Mouse (Mus musculus) 3134 (cell line): Measurements from ENCODE around the gene P4ha2.
A peak's percentile ranks its signal among the peaks of the same experiment; 100 is the strongest.

ENCODE experiments used
- DNase-seq: peaks from one replicate; pipeline ENCODE4 v3.0.0-alpha.2; 2011; ENCODE audit warnings: low spot score; ENCODE audit not compliant: insufficient read length; ENCODE audit errors: extremely low read depth

The P4ha2 gene

DNA sequence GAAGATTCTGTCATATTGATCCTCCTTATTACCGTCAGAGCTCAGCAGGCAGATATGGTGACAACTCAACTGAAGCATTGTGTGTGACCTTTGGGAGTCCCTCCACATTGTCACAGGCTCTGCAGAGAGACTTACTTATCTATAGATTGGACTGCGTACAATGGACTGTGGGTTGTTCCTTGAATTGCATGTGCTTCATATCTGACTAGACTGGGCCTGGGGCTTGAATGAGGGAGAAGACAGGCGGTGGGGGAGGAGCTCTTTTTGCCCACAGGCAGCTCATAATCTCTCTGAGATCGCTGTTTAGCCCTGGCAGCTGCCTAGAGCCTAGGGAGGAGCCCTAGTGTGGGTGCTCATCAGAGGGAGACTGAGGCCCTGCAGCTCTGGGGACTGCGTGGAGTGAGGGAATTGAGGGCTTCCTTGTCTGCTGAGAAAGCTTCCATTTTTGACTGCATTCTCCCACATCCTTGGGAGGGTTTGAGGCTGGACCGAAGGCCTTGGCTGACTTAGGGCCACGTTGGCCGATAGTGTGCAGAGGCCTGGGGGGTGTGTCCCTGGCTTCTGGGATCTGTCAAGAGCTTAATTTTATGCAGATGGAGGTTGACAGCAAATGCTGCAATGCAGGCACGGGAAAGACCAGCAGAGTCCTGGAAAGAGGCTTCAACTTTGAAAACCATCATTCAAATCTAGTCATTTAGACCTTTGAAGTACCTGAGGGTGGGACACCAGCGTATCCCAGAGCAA is 3.0 kb downstream of the P4ha2 start:
- DNase-seq = no peak

DNA sequence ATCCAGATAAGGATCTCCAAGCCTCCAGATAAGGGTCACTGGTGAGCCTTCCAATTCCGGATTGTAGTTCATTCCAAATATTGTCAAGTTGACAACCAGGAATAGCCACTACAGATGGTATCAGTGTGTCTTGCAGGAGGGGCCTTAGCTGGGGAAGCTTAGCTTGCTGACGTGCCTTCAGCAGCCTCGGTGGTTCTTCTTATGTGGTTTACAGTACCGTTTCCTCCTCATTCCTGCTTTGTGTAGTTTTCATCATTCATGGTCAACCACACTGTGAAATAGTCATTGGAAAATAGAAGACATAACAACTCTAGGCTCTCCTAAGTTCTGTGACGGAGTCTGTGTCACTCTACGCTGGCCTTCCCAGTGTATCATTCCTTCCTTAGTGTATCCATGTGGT is 5.1 kb downstream of the P4ha2 start:
- DNase-seq = no peak

DNA sequence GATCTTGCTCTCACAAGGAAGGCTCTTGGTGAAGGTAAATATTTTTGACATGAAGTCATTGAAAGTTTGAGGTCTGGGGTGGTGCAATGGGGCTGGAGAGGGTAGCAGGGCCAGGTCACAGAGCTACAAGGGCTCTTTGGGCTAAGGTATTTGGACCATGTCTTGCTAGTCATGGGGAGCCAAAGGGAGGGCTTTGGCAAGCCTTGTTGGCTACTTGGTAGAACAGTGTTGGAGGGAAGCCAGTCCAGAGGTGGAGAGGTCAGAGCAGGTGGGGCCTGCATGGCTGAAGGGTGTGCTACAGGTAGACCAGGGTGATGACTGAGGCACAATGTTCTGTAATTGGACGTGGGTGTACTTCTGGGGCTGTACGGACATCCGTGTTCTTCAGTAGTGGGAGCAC is 6.8 kb downstream of the P4ha2 start:
- peak; percentile 17 for DNase-seq

DNA sequence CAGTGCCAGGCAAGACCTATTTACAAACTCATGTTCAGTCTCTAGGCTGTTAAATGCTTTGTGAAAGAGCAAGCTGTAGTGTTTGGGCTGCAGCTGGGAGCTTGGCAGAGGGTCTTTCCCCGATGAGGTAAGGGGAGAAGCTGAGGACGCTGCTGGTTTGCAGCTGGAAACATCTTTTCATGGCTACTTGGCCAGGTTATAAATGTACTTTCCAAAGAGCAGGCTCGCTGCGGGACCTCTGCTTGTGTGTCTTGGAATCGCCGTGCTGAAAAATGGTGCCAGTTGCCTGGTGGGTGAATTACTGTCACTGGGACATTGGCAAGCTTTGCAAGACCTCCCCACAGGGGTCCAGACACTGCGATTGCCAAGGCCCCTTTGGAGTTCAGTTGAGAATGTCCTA is 7.3 kb downstream of the P4ha2 start:
- DNase-seq = no peak

DNA sequence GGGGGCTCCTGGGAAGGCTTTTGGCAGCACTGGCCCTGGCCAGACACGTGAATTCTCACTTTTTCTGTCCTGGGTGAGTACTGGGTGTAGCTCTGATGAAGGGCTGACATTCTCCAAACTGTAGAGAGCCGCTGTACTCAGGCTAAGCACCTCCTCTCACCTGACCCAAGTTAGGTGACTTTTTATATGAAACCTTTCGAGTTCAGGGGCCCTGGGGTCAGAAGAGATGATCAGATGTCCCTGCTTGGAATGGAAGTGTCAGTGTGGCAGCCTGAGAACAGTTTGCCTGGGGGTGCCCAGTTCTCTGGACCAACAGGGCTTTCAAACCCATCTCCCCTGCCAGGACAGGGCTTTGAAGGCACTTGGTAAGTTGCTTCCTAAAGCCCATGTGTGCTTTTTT is 8.2 kb downstream of the P4ha2 start:
- no peak for DNase-seq

DNA sequence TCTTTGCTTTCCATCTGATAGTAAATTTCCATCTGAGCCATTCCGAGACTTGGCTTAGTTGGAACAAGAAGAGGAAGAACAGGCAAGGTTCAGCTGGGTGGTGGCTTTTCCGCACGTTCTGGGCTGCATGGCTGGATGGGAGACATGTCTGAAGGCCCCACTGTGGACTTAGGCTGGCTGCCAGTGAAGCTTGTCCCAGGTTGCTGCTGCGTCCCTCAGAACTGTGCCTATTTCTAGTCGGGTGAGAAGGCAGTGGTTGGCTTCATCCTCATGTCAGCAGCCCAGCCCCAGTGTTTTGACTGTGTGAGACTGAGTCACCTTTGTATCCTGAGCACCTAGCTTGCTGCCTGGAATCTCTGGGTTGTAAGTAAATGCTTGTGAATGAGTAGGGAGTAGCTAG is 9.0 kb downstream of the P4ha2 start:
- DNase-seq = peak; percentile 24

DNA sequence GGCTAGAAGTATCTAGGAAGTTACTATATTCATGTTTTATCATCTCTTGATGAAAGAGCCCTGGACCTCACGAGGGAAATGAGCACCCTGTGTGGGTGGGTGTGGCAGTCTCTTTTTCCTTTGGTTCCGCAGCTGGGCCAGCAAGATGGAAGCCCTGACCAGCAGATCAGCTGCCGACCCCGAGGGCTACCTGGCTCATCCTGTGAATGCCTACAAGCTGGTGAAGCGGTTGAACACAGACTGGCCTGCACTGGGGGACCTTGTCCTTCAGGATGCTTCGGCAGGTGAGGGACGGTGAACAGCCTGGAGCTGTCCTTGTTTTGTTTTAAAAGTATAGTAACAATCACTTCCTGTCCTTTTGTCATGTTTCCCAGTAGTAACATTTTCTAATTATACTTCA is 11.4 kb downstream of the P4ha2 start:
- no peak for DNase-seq

DNA sequence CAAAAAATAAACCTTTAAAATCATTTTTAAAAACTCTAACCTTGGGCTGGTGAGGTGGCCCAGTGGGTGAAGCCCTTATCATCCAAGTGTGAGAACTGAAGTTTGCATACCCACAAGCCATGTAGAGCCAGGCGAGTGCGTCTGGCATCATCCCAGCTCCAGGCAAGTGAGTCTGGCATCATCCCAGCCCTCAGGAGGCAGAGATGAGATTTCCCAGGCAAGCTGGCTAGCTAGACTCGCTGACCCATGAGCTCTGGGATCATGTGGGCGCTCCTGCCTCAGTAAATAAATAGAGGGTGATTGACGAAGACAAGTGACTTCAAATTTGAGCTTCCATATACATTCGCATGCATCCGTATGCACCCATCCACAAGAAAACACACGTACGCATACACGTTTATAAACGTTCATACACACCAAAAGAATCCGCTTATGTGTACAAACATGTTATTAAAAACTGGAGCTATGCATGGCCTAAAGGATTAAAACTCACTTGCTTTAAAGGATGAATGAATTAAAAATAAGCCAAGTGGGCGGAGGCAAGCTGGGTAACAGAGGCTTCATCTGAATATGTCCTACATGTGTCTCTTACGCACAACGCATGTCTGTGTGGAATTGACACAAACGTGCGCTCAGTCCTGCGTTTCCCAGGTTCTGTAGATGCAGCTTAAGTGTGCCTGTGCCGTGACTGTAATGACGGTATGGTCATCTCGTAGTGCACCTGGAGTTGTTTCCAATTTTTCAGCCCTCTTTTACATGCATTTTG is 12.3 kb downstream of the P4ha2 start:
- DNase-seq = no peak

DNA sequence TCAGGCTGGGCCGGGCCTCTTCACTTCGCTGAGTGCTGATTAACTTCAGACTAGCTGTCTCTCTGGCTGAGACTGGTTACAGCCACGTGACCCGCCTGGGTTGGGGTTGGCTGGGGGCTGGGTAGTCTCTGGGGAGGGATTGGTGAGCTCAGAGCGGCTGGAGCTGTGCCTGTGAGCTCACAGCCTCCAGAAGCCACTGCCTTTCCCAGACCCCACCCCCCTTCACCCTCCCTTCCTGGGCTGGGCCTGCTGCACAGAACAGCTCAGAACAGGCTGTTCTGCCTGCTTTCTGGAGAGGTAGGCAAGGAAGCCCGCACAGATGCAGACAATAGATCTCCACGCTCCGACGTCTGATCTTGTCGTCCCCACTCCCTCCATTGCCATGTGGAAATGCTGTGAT is 13.0 kb downstream of the P4ha2 start:
- peak; percentile 94 for DNase-seq

DNA sequence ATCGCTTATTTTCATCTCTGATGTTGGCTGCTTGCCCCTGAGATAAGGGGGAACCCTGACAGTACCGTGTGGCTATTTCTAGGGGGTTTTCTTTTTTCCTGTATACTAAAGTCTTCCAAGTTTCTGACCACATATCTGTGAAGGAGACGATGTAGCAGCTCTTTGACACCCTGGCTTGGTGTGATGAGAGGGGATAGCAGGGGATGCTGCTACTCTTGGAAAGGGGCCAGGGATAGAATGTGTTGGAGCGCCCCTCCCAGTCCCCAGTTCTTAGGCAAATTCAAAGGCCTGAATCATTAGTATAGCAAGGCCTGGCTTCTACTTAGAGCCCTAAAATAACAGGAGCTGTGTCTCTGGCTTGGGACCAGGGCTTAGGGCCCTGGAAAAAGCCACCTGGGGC is 13.5 kb downstream of the P4ha2 start:
- DNase-seq = no peak

DNA sequence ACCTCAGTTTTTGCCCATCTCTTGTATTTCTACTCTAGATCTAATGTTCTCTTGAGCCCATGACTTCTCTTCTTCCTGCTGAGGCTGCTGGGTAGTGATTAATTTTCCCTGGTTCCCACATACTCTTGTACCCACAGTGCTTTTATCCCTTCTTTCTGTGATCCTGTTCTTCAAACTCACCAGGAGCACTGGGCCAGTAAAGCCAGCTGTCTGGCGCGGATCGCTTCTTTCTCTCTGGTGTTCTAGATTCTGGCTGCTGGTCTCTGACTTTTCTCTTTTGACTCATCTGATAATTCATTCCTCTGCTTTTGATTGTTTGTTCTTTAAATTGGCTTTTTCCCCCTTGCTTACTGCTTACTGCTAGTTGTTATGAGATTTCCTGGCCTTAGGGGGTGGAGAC is 14.9 kb downstream of the P4ha2 start:
- DNase-seq = no peak

DNA sequence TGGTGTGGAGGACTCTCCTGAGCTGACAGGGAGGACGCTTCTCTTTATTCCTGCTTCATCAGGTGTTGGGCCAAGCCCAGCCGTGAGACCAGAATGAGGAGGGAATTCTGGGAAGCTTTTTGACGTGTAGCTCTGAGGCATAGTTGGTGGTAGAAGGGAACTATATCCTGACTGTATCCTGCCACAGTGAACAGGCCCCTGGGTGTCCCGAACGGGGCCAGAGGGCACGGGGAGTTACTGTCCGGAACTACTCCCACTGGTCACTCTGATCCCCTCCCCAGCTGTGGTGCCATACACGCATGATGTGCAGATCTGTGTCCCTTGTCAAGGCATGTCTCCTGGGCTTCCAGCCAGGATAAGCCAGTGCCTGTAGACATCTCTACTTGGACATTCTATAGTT is 15.4 kb downstream of the P4ha2 start:
- DNase-seq = no peak

DNA sequence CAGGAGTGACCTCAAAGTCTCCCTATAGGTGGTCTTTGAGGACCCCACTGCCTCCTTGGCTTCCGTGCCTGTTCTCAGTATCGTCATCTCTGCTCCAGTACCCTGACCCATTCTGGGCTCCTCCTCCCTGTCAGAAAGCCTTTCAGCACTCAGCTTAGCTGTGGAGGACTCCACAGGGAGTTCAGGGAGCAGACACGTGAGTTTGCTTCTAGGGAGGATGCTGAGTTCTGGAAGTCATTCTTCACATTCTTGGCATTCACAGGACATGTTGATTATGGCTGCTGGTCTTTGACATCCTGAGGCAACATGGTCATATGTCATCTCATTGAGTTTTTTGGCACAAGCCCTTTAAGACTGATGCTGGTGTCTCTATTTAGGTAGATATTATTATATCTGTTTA is 16.0 kb downstream of the P4ha2 start:
- DNase-seq = no peak

DNA sequence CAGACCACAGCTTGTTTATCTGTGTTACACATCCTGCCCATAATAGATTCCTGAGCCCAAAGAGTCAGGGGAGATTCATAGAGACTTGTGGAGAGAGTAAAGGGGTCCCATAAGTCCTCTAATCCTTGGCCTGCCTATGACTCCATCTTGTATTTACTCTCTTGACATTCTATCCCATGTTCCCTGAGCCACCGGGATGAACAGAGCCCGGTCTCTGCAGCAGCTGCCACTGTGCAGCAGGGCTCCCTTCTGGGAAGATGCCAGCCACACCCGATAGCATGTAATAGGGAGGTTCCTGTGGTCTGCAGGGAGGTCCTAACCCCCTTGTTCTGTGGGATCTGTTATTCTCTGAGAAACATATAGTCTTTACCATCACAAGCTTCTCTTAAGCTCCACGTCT is 16.5 kb downstream of the P4ha2 start:
- no peak for DNase-seq

DNA sequence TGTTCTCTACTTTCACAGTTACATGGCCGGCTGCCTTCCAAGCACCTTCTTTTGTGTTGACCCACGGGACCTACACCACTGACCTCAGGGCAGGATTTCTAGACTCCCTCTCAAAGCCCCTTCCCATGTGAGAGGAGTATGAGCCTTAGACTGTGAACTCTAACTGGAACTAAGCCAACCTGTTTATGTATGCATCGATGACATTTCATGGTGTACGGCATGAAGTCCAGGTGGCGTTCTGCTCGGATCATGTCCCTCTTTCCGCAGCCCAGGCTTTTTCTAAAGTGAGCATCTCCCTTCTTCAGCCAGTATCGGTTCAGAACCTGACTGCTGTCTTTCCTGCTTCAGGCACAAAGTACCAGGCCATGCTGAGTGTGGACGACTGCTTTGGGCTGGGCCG is 17.2 kb downstream of the P4ha2 start:
- DNase-seq = no peak

DNA sequence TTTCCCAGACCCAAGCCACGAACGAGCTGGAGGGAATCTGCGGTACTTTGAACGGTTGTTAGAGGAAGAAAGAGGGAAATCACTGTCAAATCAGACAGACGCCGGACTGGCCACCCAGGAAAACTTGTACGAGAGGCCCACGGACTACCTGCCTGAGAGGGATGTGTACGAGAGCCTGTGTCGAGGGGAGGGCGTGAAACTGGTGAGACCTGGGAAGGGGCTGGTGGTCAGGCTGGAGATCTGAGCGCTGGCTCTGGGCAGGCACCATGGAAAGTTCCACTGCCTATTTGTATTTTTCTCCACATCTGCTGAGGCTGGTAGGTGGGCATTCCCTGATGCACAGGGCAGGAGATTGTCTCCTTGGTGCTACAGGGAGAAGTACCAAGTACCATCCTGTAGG is 19.2 kb downstream of the P4ha2 start:
- no peak for DNase-seq

DNA sequence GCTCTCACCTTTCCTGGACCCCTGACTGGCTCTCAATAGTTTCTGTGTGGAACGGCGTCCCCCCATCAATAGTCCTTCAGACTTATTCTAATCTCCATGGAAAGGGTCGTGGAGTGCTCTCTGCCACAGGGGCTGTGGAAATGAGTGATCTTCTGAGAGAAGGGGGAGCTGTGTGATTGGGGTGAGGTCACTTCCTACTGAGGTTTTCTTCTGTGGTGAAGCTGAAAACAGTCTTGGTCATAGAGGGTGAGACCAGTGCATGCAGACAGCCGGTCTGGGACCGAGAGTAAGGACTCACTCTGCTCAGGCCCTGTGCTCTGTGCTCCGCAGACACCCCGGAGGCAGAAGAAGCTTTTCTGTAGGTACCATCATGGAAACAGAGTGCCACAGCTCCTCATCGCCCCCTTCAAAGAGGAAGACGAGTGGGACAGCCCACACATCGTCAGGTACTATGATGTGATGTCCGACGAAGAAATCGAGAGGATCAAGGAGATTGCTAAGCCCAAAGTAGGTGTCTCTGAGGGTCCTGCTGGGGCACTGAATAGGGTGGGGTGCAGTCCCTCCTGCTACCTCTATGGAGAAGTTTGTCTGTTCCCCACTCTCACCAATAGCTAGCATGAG is 20.0 kb downstream of the P4ha2 start:
- no peak for DNase-seq

DNA sequence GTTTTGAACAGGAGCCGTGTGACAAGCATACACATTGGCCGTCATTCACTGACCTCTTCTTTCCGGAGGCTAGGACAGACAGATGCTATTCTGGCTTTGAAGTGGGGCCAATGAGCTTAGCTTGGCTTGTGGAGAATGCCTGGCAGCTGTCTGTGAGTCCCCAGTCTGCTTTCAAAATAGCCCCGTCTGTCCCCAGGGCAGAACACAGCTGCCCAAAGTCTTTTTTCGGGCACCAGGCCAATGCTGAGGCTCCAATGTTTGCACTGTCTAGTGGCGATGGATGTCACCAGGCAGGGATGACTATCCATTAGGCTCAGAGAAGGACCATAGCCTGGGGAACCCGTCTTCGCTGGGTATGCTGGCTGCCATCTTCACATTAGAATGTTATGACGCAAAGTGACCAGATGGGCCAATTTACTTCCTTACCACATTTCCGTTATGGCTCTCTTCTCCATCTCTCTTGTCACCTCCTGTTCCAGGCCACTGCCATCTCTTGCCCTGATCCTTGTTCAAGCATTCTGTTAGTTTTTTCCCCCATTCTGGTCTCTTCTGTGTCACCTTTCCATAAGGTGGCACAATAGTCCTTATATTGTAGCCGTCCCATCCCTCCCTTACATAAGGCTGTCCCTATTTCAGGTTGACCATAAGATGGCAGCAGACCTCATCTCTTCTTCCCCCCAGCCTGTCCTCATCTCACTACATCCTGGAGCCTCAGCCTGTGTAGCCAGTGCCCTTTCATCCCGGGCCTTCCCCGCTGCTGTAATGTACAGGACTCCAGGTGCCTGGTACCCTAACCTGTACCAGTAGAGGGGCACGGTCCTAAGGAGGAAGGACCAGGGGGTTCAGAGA is 22.7 kb downstream of the P4ha2 start:
- DNase-seq = no peak

DNA sequence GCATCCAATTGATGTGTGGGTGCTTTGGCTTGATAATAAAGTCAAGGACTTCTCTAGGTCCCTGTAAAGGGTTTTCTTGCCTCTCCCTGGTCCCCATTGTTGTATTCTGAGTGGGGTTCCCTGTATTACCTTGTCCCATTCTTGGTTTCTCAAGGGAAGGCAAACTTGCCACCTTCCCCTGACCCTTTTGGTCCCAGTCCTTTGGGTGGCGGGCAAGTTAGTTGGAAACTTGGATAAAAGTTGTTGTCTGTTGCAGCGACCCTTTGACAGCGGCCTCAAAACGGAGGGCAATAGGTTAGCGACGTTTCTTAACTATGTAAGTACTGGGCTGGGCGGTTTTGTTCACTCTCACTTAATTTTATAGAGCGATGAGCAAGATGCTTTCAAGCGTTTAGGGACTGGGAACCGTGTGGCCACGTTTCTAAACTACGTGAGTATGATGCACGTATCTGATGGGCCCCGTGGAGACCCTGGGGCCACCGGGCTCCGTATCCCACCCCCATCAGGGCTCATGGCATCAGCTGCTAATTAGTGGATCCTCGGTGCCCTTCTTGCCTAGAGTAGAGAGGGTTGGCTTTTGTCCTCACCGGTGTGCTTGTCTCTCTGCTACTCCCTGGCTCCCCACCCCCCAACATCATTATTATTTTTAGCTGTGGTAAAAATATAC is 26.2 kb downstream of the P4ha2 start:
- DNase-seq = no peak

DNA sequence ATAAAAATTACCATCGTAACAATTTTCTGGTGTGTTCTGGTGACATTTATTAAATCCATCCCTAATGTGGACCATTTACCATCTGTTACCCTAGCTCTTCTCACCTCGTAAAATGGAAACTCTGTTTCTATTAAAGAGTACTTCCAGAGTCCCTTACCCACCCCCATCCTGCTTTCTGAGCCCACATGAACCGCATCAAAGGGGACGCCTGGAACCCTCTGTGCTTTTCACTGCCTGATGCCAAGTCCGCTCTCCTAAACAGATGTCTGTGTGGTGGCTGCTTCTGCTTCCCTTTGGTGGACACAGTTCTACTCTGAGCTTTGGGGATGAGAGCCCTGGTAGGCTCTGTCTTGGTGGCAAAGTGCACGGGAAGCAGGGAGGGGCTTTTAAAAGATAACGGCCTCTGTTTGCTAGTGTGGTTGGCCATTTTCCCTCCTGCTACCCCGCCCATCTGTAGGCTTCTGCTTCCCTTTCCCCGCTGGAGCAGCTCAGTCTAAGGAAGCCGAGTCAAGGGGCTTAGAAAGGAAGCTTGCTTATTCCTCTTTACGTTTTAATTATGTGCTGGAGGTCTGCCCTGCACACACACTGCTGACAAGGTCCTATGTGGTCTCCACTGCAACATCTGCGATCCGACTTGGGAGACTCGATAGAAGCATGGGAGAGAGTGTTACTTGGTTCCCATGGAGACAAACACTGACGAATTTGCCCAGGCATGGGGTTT is 26.9 kb downstream of the P4ha2 start:
- no peak for DNase-seq
